Mouse (Mus musculus): ENCODE data around the gene Nfya.

- TF ChIP-seq POLR2A (IDR thresholded peaks at IDR 0.05; ENCODE audit: borderline replicate concordance, control insufficient read depth, low read depth, low read length) (no peak), CTCF (IDR thresholded peaks at IDR 0.05; ENCODE audit: control insufficient read depth, insufficient read depth, low read length) (no peak)
These were observed 30.7 kb downstream of the Nfya start for GRCm38 (mm10) chr17:48379050-48379449.

Measured in bone marrow, adult 2 months (tissue).